Comparison of ENCODE assay signal across 15 mouse cellular contexts in genomic region chr5:113157006-113157405, GRCm38 (mm10).
DNase-seq lines count a peak whose midpoint lies in the region; ATAC-seq lines count a peak whose summit lies in the region.
"Had no signal": no experiment of that assay in that cellular context is flagged by ENCODE, and none has a peak within 500 bp of the region (broad histone marks: within the 10 kb centered on the region; RNA-seq: fewer than 3 reads in every experiment).

No protein-coding gene starts in this region.

- no peak overlapping the region for H3K4me2 ChIP-seq in heart, embryonic 12.5 days
- no peak overlapping the region for H3K4me2 ChIP-seq in embryonic facial prominence, embryonic 14.5 days (ENCODE audit: low read depth, low read length)
- H3K4me2 ChIP-seq: liver, embryonic 12.5 days; midbrain, embryonic 12.5 days had no signal

- no peak for ATAC-seq in heart, embryonic 12.5 days (ENCODE audit: insufficient number of reproducible peaks, low FRiP score)
- ATAC-seq in embryonic facial prominence, embryonic 14.5 days (ENCODE audit: low read depth): no peak
- ATAC-seq in cerebellum, adult (ENCODE audit: insufficient number of reproducible peaks, low FRiP score, low TSS enrichment): no peak
- ATAC-seq: liver, embryonic 12.5 days had no signal

- no peak overlapping the region for H3K4me3 ChIP-seq in heart, embryonic 12.5 days
- no peak overlapping the region for H3K4me3 ChIP-seq in embryonic facial prominence, embryonic 14.5 days (ENCODE audit: low read depth, low read length)
- peak overlapping the region; percentile 87 for H3K4me3 ChIP-seq in megakaryocyte, embryonic 14.5 days (replicated peaks)
- H3K4me3 ChIP-seq: liver, embryonic 12.5 days; midbrain, embryonic 12.5 days had no signal

- no peaks in the 10 kb centered on the region for H3K9me3 ChIP-seq in heart, embryonic 12.5 days (replicated peaks)
- H3K9me3 ChIP-seq in embryonic facial prominence, embryonic 14.5 days (ENCODE audit: control insufficient read depth, low read length): no peaks in the 10 kb centered on the region
- H3K9me3 ChIP-seq in megakaryocyte, embryonic 14.5 days: no peaks in the 10 kb centered on the region
- H3K9me3 ChIP-seq: liver, embryonic 12.5 days; midbrain, embryonic 12.5 days had no signal

- no peak for DNase-seq in heart, postnatal 14 days
- peak; percentile 3 for DNase-seq in 3T3-L1 (ENCODE audit: low read depth, low spot score)
- DNase-seq in embryonic facial prominence, embryonic 14.5 days (ENCODE audit: low spot score): no peak
- no peak for DNase-seq in layer of hippocampus, adult 8-10 months (ENCODE audit: low spot score in 2 of 2)
- no peak for DNase-seq in gastrocnemius, postnatal 4 days (ENCODE audit: low spot score in 2 of 2)
- DNase-seq: adrenal gland, postnatal 25 days; cerebellum, adult 8-10 months; heart, postnatal 10 days; kidney, adult 9 months; right cerebral cortex, postnatal 25 days had no signal

- H3K4me1 ChIP-seq in heart, embryonic 12.5 days (replicated peaks): peaks cover 77% of the 10 kb centered on the region
- peaks cover 31% of the 10 kb centered on the region for H3K4me1 ChIP-seq in embryonic facial prominence, embryonic 14.5 days (ENCODE audit: control insufficient read depth, insufficient read depth, low read length)
- H3K4me1 ChIP-seq in megakaryocyte, embryonic 14.5 days: peaks cover 62% of the 10 kb centered on the region

- WGBS in heart, embryonic 12.5 days: 53% methylated on average over 5 of the region's 5 CpGs
- 66% methylated on average over 5 of the region's 5 CpGs for WGBS in embryonic facial prominence, embryonic 14.5 days

- H3K36me3 ChIP-seq in heart, embryonic 12.5 days: no peaks in the 10 kb centered on the region
- H3K36me3 ChIP-seq in embryonic facial prominence, embryonic 14.5 days (ENCODE audit: control insufficient read depth, insufficient read depth, low read length): no peaks in the 10 kb centered on the region
- no peaks in the 10 kb centered on the region for H3K36me3 ChIP-seq in megakaryocyte, embryonic 14.5 days (replicated peaks; ENCODE audit: low read length)
- H3K36me3 ChIP-seq: liver, embryonic 12.5 days; midbrain, embryonic 12.5 days had no signal

- no peaks in the 10 kb centered on the region for H3K27me3 ChIP-seq in heart, embryonic 12.5 days (replicated peaks)
- no peaks in the 10 kb centered on the region for H3K27me3 ChIP-seq in embryonic facial prominence, embryonic 14.5 days (replicated peaks; ENCODE audit: control insufficient read depth, insufficient read depth, low read length)
- H3K27me3 ChIP-seq in megakaryocyte, embryonic 14.5 days (replicated peaks): peaks cover 97% of the 10 kb centered on the region
- H3K27me3 ChIP-seq: midbrain, embryonic 12.5 days had no signal

- H3K9ac ChIP-seq in heart, embryonic 12.5 days: no peak overlapping the region
- no peak overlapping the region for H3K9ac ChIP-seq in embryonic facial prominence, embryonic 14.5 days (ENCODE audit: low read depth, low read length)
- H3K9ac ChIP-seq: liver, embryonic 12.5 days; midbrain, embryonic 12.5 days had no signal

- intact Hi-C loops in heart, postnatal 14 days (cut with DNase I): loop anchor here (10.0 kb wide), 1 partner anchor 282 kb away; no protein-coding TSS in a partner anchor

- peak overlapping the region; percentile 74; the same call in 1 of the 2 replicates for H3K27ac ChIP-seq in heart, embryonic 12.5 days (ENCODE audit: poor library complexity, severe bottlenecking)
- H3K27ac ChIP-seq in embryonic facial prominence, embryonic 14.5 days (replicated peaks; ENCODE audit: low read depth, low read length): peak overlapping the region; percentile 28; the same call in 1 of the 2 replicates
- H3K27ac ChIP-seq: liver, embryonic 12.5 days; midbrain, embryonic 12.5 days had no signal
